In the genomic region with DNA sequence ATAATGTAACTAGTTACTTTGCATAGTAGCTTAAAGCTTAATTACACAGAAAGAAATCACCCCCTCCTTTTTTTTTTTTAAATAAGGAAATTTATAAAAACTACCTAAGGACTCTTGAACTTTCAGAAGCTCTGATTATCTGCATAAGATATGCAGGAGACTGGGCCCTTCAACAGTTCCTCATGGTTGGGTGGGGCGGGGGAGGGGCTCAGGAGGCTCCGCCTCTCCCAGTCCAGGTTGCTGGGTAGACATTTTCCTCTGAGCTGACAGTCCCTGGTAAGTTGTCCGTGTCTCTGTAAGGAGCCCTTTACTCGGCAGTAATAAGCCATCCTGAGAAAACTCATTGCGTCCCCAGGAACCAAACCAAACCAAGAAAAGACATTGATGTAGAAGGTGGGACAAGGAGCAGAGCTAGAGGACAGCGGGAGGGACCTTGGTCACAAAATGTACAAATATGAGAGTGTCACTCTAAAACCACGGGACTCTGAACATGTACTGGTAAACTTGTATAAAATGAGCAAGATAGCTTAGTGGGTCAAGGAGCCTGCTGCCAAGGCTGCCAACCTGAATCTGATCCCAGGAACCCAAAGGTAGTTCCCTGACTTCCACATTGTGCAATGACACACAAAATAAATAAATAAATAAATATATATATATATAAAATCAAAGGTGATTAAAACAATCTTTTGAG, we compare ENCODE assay signal across 28 mouse cellular contexts.
DNase-seq lines count a peak whose midpoint lies in the region; ATAC-seq and TF ChIP-seq lines count a peak whose summit lies in the region.
"Had no signal": no experiment of that assay in that cellular context is flagged by ENCODE, and none has a peak within 500 bp of the region (broad histone marks: within the 10 kb centered on the region; RNA-seq: fewer than 3 reads in every experiment).

No protein-coding gene starts in this region.

- H3K4me3 ChIP-seq in MEL (ENCODE audit: control insufficient read depth in 1 of 2, insufficient read depth in 1 of 2, low read depth in 2 of 2, low read length in 2 of 2) = no peak overlapping the region
- no peak overlapping the region for H3K4me3 ChIP-seq in intestine, postnatal 0 days (ENCODE audit: low read depth, low read length)
- H3K4me3 ChIP-seq: erythroblast, embryonic 14.5 days; forebrain, embryonic 13.5 days; neural tube, embryonic 15.5 days had no signal

- H3K4me1 ChIP-seq in MEL (ENCODE audit: control insufficient read depth in 1 of 2, insufficient read depth in 2 of 2, low read length in 2 of 2) = no peaks in the 10 kb centered on the region
- 0 out of 2 replicates have a peak, but pooled peaks cover 3% of the 10 kb centered on the region for H3K4me1 ChIP-seq in intestine, postnatal 0 days (replicated peaks; ENCODE audit: control insufficient read depth, insufficient read depth, low read length)
- H3K4me1 ChIP-seq: forebrain, embryonic 13.5 days; neural tube, embryonic 15.5 days had no signal

- no peak for TF ChIP-seq POLR2A in MEL (IDR thresholded peaks at IDR 0.05; ENCODE audit: control insufficient read depth in 1 of 2, insufficient read depth in 1 of 2, low read depth in 1 of 2, low read length in 2 of 2, poor library complexity in 1 of 2)

- no peak overlapping the region for H3K9ac ChIP-seq in MEL (ENCODE audit: control insufficient read depth, low read depth, low read length, poor library complexity, severe bottlenecking)
- no peak overlapping the region for H3K9ac ChIP-seq in intestine, postnatal 0 days (ENCODE audit: low read depth, low read length)
- H3K9ac ChIP-seq: forebrain, embryonic 13.5 days; liver, embryonic 14.5 days; lung, embryonic 14.5 days; neural tube, embryonic 15.5 days had no signal

- H3K4me2 ChIP-seq in intestine, postnatal 0 days (replicated peaks; ENCODE audit: low read depth) = no peak overlapping the region
- H3K4me2 ChIP-seq: forebrain, embryonic 13.5 days; lung, embryonic 14.5 days; neural tube, embryonic 15.5 days had no signal

- H3K36me3 ChIP-seq in MEL (ENCODE audit: control insufficient read depth in 1 of 2, insufficient read depth in 2 of 2, low read length in 2 of 2) = no peaks in the 10 kb centered on the region
- H3K36me3 ChIP-seq in intestine, postnatal 0 days (ENCODE audit: control insufficient read depth, insufficient read depth) = no peaks in the 10 kb centered on the region
- H3K36me3 ChIP-seq: neural tube, embryonic 15.5 days had no signal

- no peaks in the 10 kb centered on the region for H3K9me3 ChIP-seq in MEL (replicated peaks; ENCODE audit: insufficient read depth, low read length)
- H3K9me3 ChIP-seq in intestine, postnatal 0 days (ENCODE audit: control insufficient read depth) = no peaks in the 10 kb centered on the region
- H3K9me3 ChIP-seq: forebrain, embryonic 13.5 days; neural tube, embryonic 15.5 days had no signal

- no peak for TF ChIP-seq RAD21 in MEL (IDR thresholded peaks at IDR 0.05; ENCODE audit: low read depth, low read length)

- DNase-seq in ES-CJ7 (ENCODE audit: low read depth, low spot score) = peak; percentile 21
- DNase-seq in MEL (ENCODE audit: low read depth, low spot score) = peak; percentile 4
- no peak for DNase-seq in adipocyte (ENCODE audit: low spot score)
- DNase-seq in lung, postnatal 36 days = no peak
- no peak for DNase-seq in left cerebral cortex, adult 9 months (ENCODE audit: low spot score in 2 of 2)
- DNase-seq: adrenal gland, postnatal 25 days; cerebellum, adult 11-12 months; cerebellum, adult 9-11 months; gastrocnemius, postnatal 10 days; heart, postnatal 14 days; kidney, adult 11 months; kidney, postnatal 14 days; layer of hippocampus, adult 9-11 months; lung, embryonic 14.5 days; lung, postnatal 4 days; midbrain, embryonic 14.5 days; retina, postnatal 1 day; right cerebral cortex, postnatal 14 days; thymus, adult 2 months; thymus, postnatal 36 days had no signal

- peak; percentile 62 for ATAC-seq in intestine, postnatal 0 days
- ATAC-seq in megakaryocyte progenitor cell, adult 5-6 weeks (replicated peaks; ENCODE audit: poor library complexity) = peak; percentile 46; the same call in 1 of the 2 replicates
- ATAC-seq: CD4-positive, CD25-positive, alpha-beta regulatory T cell, adult 4 months; forebrain, embryonic 13.5 days; hindbrain, postnatal 0 days had no signal

- no peak for TF ChIP-seq EP300 in MEL (IDR thresholded peaks at IDR 0.05; ENCODE audit: low read depth in 1 of 2, low read length in 2 of 2)

- H3K27me3 ChIP-seq in MEL (ENCODE audit: control insufficient read depth in 1 of 2, insufficient read depth in 2 of 2, low read length in 2 of 2) = no peaks in the 10 kb centered on the region
- no peaks in the 10 kb centered on the region for H3K27me3 ChIP-seq in intestine, postnatal 0 days (replicated peaks; ENCODE audit: control insufficient read depth, insufficient read depth, low read length)
- H3K27me3 ChIP-seq: forebrain, embryonic 13.5 days; neural tube, embryonic 15.5 days had no signal

- no peaks in the 10 kb centered on the region for H3K79me2 ChIP-seq in MEL (ENCODE audit: control insufficient read depth, insufficient read depth, low read length, poor library complexity)

- WGBS in intestine, postnatal 0 days = 79% methylated on average over 7 of the region's 7 CpGs

- no peak overlapping the region for H3K27ac ChIP-seq in MEL (ENCODE audit: control insufficient read depth, low read depth, low read length)
- H3K27ac ChIP-seq in intestine, postnatal 0 days (ENCODE audit: low read depth, low read length) = peak overlapping the region; percentile 42; the same call in 1 of the 2 replicates
- H3K27ac ChIP-seq: forebrain, embryonic 13.5 days; hindbrain, postnatal 0 days; liver, embryonic 14.5 days; neural tube, embryonic 15.5 days had no signal

- no peak for TF ChIP-seq CTCF in MEL (IDR thresholded peaks at IDR 0.05 in 2 of 3, conservative IDR thresholded peaks at IDR 0.05 in 1 of 3; ENCODE audit: control insufficient read depth in 1 of 3, insufficient read depth in 1 of 3, low read depth in 2 of 3, low read length in 3 of 3, poor library complexity in 1 of 3, severe bottlenecking in 1 of 3)
- TF ChIP-seq CTCF in intestine, postnatal 0 days (IDR thresholded peaks at IDR 0.05; ENCODE audit: low read depth) = no peak

TF ChIP-seq in MEL, 35 proteins besides CTCF, POLR2A, EP300 and RAD21:
- TF ChIP-seq CHD1 (IDR thresholded peaks at IDR 0.05; ENCODE audit: low read depth, low read length) = no peak
- TF ChIP-seq MYB (IDR thresholded peaks at IDR 0.05; ENCODE audit: low read depth, low read length) = no peak
- TF ChIP-seq MAFK (IDR thresholded peaks at IDR 0.05; ENCODE audit: borderline replicate concordance, low read depth, low read length) = no peak
- no peak for TF ChIP-seq TCF12 (IDR thresholded peaks at IDR 0.05; ENCODE audit: low read depth, low read length)
- TF ChIP-seq ZNF384 (IDR thresholded peaks at IDR 0.05; ENCODE audit: low read depth, low read length) = no peak
- no peak for TF ChIP-seq MXI1 (IDR thresholded peaks at IDR 0.05; ENCODE audit: low read depth, low read length)
- TF ChIP-seq RCOR1 (IDR thresholded peaks at IDR 0.05; ENCODE audit: low read depth, low read length) = no peak
- no peak for TF ChIP-seq GATA1 (IDR thresholded peaks at IDR 0.05; ENCODE audit: low read depth, low read length)
- TF ChIP-seq ZMIZ1 (IDR thresholded peaks at IDR 0.05; ENCODE audit: low read depth, low read length) = no peak
- no peak for TF ChIP-seq ELF1 (IDR thresholded peaks at IDR 0.05; ENCODE audit: low read depth, low read length)
TF ChIP-seq in MEL: peak in this region for 0.

Comparison
In these comparisons a context has a peak if more than half of its experiments do, and no peak if none do; other contexts are left out.
1. DNase-seq: peak in ES-CJ7 (single experiment) and MEL (single experiment); none in adipocyte (single experiment), lung, postnatal 36 days (single experiment) and left cerebral cortex, adult 9 months (0 of 2).